Mouse (Mus musculus): ENCODE measurements at regions not wholly inside any gene's neighbourhood (a gene's known extent, or its start where the extent isn't known, plus 50 kb on each side); places are given as distances from the start of the nearest gene placed in this dataset.

DNA sequence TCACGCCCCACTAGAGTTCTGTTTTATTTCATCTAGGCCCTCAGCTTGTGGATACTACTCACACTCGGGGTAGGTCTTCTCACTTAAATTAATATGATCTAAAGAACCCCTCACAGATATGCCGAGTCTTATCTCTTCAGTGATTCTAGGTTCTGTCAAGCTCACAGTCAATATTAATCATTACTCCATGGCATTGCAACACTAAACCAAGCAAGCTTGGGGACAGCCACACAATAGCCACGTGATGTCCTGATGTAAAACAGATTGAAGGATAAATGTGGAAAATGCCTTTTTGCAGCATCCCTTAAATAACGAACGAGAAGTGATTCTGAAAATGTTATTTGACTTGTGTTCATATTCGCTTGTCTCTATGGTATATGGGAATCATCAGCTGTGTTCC lies 253.8 kb downstream of the Pcsk1 start:
- TF ChIP-seq POLR2A (IDR thresholded peaks at IDR 0.05; ENCODE audit: low read depth, low read length) (no peak), CTCF (IDR thresholded peaks at IDR 0.05; ENCODE audit: extremely low read depth, insufficient read length, insufficient replicate concordance, low read depth, low read length) (no peak)

All from small intestine, adult 2 months (tissue).